In genomic region chr5:28170081-28170480, GRCm38 (mm10) we compare ENCODE assay signal across 15 mouse cellular contexts. TPM values are rescaled to one million over a fixed set of nuclear protein-coding genes. Genes with fewer than 3 reads are reported as not detected.
DNase-seq lines count a peak whose midpoint lies in the region; ATAC-seq lines count a peak whose summit lies in the region.
"Had no signal": no experiment of that assay in that cellular context is flagged by ENCODE, and none has a peak within 500 bp of the region (broad histone marks: within the 10 kb centered on the region; RNA-seq: fewer than 3 reads in every experiment).

No protein-coding gene starts in this region.

- H3K27me3 ChIP-seq in hindbrain, embryonic 10.5 days (ENCODE audit: insufficient read depth, poor library complexity, severe bottlenecking), result peaks cover 98% of the 10 kb centered on the region
- H3K27me3 ChIP-seq in midbrain, embryonic 12.5 days, result peaks cover 83% of the 10 kb centered on the region

- H3K4me2 ChIP-seq in midbrain, embryonic 12.5 days (replicated peaks), result peak overlapping the region; percentile 67

- peak overlapping the region; percentile 93 for H3K27ac ChIP-seq in hindbrain, embryonic 10.5 days
- peak overlapping the region; percentile 94; the same call in 1 of the 2 replicates for H3K27ac ChIP-seq in midbrain, embryonic 12.5 days (replicated peaks)
- H3K27ac ChIP-seq: liver, embryonic 14.5 days had no signal

- peak; percentile 57 for DNase-seq in cerebellum, adult 11-12 months
- no peak for DNase-seq in cerebellum, adult 11 months
- DNase-seq in cerebellum, adult 8-10 months, result peak; percentile 46
- DNase-seq in hindbrain, embryonic 10.5 days (ENCODE audit: low spot score), result peak; percentile 63
- DNase-seq in kidney, adult 9 months, result no peak
- no peak for DNase-seq in heart, postnatal 4 days
- no peak for DNase-seq in urinary bladder, postnatal 36 days (ENCODE audit: low spot score in 2 of 2)
- DNase-seq: heart, postnatal 36 days; kidney, postnatal 36 days; lung, postnatal 4 days had no signal

- H3K36me3 ChIP-seq in hindbrain, embryonic 10.5 days, result peaks cover 32% of the 10 kb centered on the region
- H3K36me3 ChIP-seq in midbrain, embryonic 12.5 days, result no peaks in the 10 kb centered on the region
- H3K36me3 ChIP-seq: G1E had no signal

- no peak for ATAC-seq in midbrain, embryonic 12.5 days (ENCODE audit: low FRiP score, low read depth)

- H3K4me3 ChIP-seq in hindbrain, embryonic 10.5 days, result peak overlapping the region; percentile 69
- peak overlapping the region; percentile 80 for H3K4me3 ChIP-seq in midbrain, embryonic 12.5 days
- H3K4me3 ChIP-seq: myocyte had no signal

- peaks cover 47% of the 10 kb centered on the region for H3K4me1 ChIP-seq in hindbrain, embryonic 10.5 days (replicated peaks)
- peaks cover 30% of the 10 kb centered on the region for H3K4me1 ChIP-seq in midbrain, embryonic 12.5 days

- peak overlapping the region; percentile 97 for H3K9ac ChIP-seq in midbrain, embryonic 12.5 days (replicated peaks)
- H3K9ac ChIP-seq: liver, embryonic 14.5 days had no signal

- 3% methylated on average over 17 of the region's 17 CpGs for WGBS in hindbrain, embryonic 10.5 days
- WGBS in midbrain, embryonic 12.5 days, result 5% methylated on average over 17 of the region's 17 CpGs

- no peaks in the 10 kb centered on the region for H3K9me3 ChIP-seq in hindbrain, embryonic 10.5 days
- no peaks in the 10 kb centered on the region for H3K9me3 ChIP-seq in midbrain, embryonic 12.5 days

RNA-seq across cellular contexts. Expression of gene En2, which starts 4.6 kb away (rescaled TPM):
- 0.50 and 0.88 TPM in 2 replicates for polyA plus RNA-seq in hindbrain, embryonic 10.5 days (2016; fragmentation: Nextera tagmentation; extraction: Ambion mirVana)
- 1.5 and 2.1 TPM in 2 replicates for polyA plus RNA-seq in midbrain, embryonic 12.5 days (2016; fragmentation: Nextera tagmentation; extraction: Ambion mirVana)
- not detected for total RNA-seq in heart, postnatal 4 days (2021)
- total RNA-seq: G1E; heart, postnatal 36 days had no signal
- polyA plus RNA-seq: G1E; liver, embryonic 14.5 days; myocyte; spleen, adult 2 months had no signal

Comparison
In these comparisons a context has a peak if more than half of its experiments do, and no peak if none do; other contexts are left out.
1. DNase-seq: peak in cerebellum, adult 11-12 months (single experiment), cerebellum, adult 8-10 months (single experiment) and hindbrain, embryonic 10.5 days (single experiment); none in cerebellum, adult 11 months (single experiment), kidney, adult 9 months (single experiment), heart, postnatal 4 days (single experiment) and urinary bladder, postnatal 36 days (0 of 2).